Mouse (Mus musculus) spleen, adult 2 months (tissue): ENCODE data around the gene Fndc5.

Experiments used
- CTCF ChIP-seq: fragments of 200-500 bp; IDR thresholded peaks from 2 replicates; pipeline ENCODE4 v1.5.1; 2011; ENCODE audit warnings: mild to moderate bottlenecking, inconsistent platforms; ENCODE audit not compliant: insufficient read depth, insufficient read length, insufficient replicate concordance; ENCODE audit errors: extremely low read depth
- POLR2A ChIP-seq: fragments of 200-500 bp; IDR thresholded peaks from 2 replicates; pipeline ENCODE4 v1.6.1; 2011; ENCODE audit warnings: low read depth, low read length, inconsistent platforms

DNA sequence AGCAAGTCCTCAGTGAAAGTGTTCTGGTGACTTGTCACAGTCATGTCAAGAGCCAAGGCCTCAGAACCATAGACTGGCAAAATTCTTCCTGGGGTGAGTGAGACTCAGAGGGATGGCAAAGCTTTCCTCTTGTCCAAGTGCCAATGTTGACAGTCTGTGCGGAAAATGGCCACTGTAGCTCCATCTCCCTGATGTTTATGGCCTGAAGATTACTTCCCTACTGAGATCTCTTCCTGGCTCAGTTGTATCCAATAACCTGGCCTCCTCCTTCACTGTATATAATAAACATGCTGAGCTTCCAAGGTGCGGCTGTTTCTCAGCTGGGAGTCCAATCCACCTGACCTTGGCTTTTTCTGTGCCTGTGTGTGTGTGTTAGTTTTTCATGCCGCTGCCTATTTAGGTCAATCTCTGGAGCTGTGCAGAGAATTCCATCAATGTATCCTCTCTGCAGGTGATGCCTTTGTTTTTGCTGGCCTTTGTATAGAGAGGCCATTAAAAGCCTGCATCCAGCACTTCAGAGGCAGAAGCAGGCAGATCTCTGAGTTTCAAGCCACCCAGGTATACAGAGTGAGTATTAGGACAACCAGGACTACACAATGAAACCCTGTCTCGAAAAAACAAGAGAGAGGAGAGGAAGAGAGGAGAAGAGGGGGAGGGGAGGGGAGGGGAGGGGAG lies 24.9 kb downstream of the Fndc5 start:
- TF ChIP-seq CTCF (no peak), POLR2A (no peak)
